Mouse (Mus musculus) CH12.LX (cell line): ENCODE measurements at regions not wholly inside any gene's neighbourhood (a gene's known extent, or its start where the extent isn't known, plus 50 kb on each side); places are given as distances from the start of the nearest gene placed in this dataset.

Source experiments
- DNase-seq: peaks from one replicate; pipeline ENCODE4 v3.0.0-alpha.2; 2013; ENCODE audit errors: extremely low read depth
- H3K27ac ChIP-seq: 2 replicates; pipeline ENCODE4 v1.5.1; 2012; ENCODE audit warnings: low read depth, mild to moderate bottlenecking, control low read depth, moderate library complexity; ENCODE audit not compliant: insufficient read depth
- H3K27me3 ChIP-seq: replicated peaks from 2 replicates; pipeline ENCODE3; 2012; ENCODE audit warnings: inconsistent platforms
- H3K36me3 ChIP-seq, 2 experiments: replicated peaks in 1 of 2; 2 replicates each; pipeline versions ENCODE3 to v1.6.1; 2012; ENCODE audit warnings: inconsistent platforms in 1 of 2, low read length in 1 of 2, mild to moderate bottlenecking in 1 of 2, mixed read lengths in 1 of 2, moderate library complexity in 1 of 2; ENCODE audit not compliant: control insufficient read depth in 1 of 2, insufficient read depth in 1 of 2
- H3K4me1 ChIP-seq, 2 experiments: 2 replicates each; pipeline ENCODE4 v1.6.1; 2012; ENCODE audit warnings: inconsistent platforms in 1 of 2, moderate library complexity in 1 of 2; ENCODE audit not compliant: insufficient read depth in 2 of 2, control insufficient read depth in 1 of 2
- H3K4me2 ChIP-seq: 2 replicates; pipeline ENCODE4 v1.6.1; 2012; ENCODE audit warnings: low read depth, mild to moderate bottlenecking, control low read depth; ENCODE audit not compliant: poor library complexity, insufficient read depth, severe bottlenecking
- H3K4me3 ChIP-seq, 3 experiments: fragments of 150-350 bp in 1 of 3; sonication (generic) in 1 of 3; replicated peaks in 1 of 3; 2 replicates each; pipeline versions ENCODE3 to v1.5.1; 2011 to 2012; ENCODE audit warnings: low read depth in 2 of 3, low read length in 2 of 3, mild to moderate bottlenecking in 2 of 3, moderate library complexity in 2 of 3, control low read depth in 1 of 3, improper control_type of control experiment in 1 of 3, inconsistent platforms in 1 of 3, mixed read lengths in 1 of 3; ENCODE audit not compliant: poor library complexity in 1 of 3
- H3K79me2 ChIP-seq: replicated peaks from 2 replicates; pipeline ENCODE4 v1.6.1; 2012; ENCODE audit warnings: mild to moderate bottlenecking, moderate library complexity; ENCODE audit not compliant: control insufficient read depth, poor library complexity, insufficient read depth, severe bottlenecking; ENCODE audit errors: extremely low read depth
- H3K9ac ChIP-seq: 2 replicates; pipeline ENCODE4 v1.6.1; 2012; ENCODE audit warnings: low read depth, mild to moderate bottlenecking, control low read depth, moderate library complexity; ENCODE audit not compliant: insufficient read depth
- H3K9me3 ChIP-seq: replicated peaks from 2 replicates; pipeline ENCODE3; 2012; ENCODE audit warnings: low read length, inconsistent platforms, mixed read lengths
- CHD2 ChIP-seq: IDR thresholded peaks from 2 replicates; pipeline ENCODE4 v1.6.1; 2011; ENCODE audit warnings: low read length, improper control_type of control experiment
- E2F4 ChIP-seq: IDR thresholded peaks from 2 replicates; pipeline ENCODE4 v1.6.1; 2011; ENCODE audit warnings: low read depth, low read length, improper control_type of control experiment; ENCODE audit not compliant: insufficient replicate concordance
- ETS1 ChIP-seq: conservative IDR thresholded peaks from 2 replicates; pipeline ENCODE4 v1.6.1; 2012; ENCODE audit warnings: low read depth, mild to moderate bottlenecking, inconsistent platforms, low read length, improper control_type of control experiment, moderate library complexity
- IRF4 ChIP-seq: IDR thresholded peaks from 2 replicates; pipeline ENCODE4 v1.6.1; 2014; ENCODE audit warnings: low read depth, mild to moderate bottlenecking, inconsistent platforms, low read length, improper control_type of control experiment
- KAT2A ChIP-seq: IDR thresholded peaks from 2 replicates; pipeline ENCODE4 v1.6.1; 2012; ENCODE audit warnings: low read length, improper control_type of control experiment, inconsistent platforms; ENCODE audit not compliant: insufficient replicate concordance
- MYC ChIP-seq: IDR thresholded peaks from 2 replicates; pipeline ENCODE4 v1.6.1; 2011; ENCODE audit warnings: low read depth, mild to moderate bottlenecking, improper control_type of control experiment, low read length
- NELFE ChIP-seq: IDR thresholded peaks from 2 replicates; pipeline ENCODE4 v1.6.1; 2011; ENCODE audit warnings: low read depth, low read length, improper control_type of control experiment
- NRF1 ChIP-seq: IDR thresholded peaks from 2 replicates; pipeline ENCODE4 v1.6.1; 2014; ENCODE audit warnings: low read depth, mild to moderate bottlenecking, inconsistent platforms, low read length, improper control_type of control experiment, moderate library complexity
- RCOR1 ChIP-seq: conservative IDR thresholded peaks from 2 replicates; pipeline ENCODE4 v1.6.1; 2012; ENCODE audit warnings: low read depth, mild to moderate bottlenecking, inconsistent platforms, low read length, improper control_type of control experiment
- SMC3 ChIP-seq: IDR thresholded peaks from 2 replicates; pipeline ENCODE4 v1.6.1; 2011; ENCODE audit warnings: low read depth, low read length, improper control_type of control experiment
- TBP ChIP-seq: conservative IDR thresholded peaks from 2 replicates; pipeline ENCODE4 v1.6.1; 2011; ENCODE audit warnings: low read depth, low read length, improper control_type of control experiment
- UBTF ChIP-seq: IDR thresholded peaks from 2 replicates; pipeline ENCODE4 v1.6.1; 2012; ENCODE audit warnings: low read depth, mild to moderate bottlenecking, inconsistent platforms, low read length, improper control_type of control experiment, moderate library complexity
- ZC3H11A ChIP-seq: IDR thresholded peaks from 2 replicates; pipeline ENCODE4 v1.6.1; 2012; ENCODE audit warnings: low read depth, mild to moderate bottlenecking, inconsistent platforms, low read length, improper control_type of control experiment
- ZKSCAN1 ChIP-seq: IDR thresholded peaks from 2 replicates; pipeline ENCODE4 v1.6.1; 2012; ENCODE audit warnings: low read depth, inconsistent platforms, low read length, improper control_type of control experiment, borderline replicate concordance
- ZMIZ1 ChIP-seq: IDR thresholded peaks from 2 replicates; pipeline ENCODE4 v1.6.1; 2012; ENCODE audit warnings: low read depth, mild to moderate bottlenecking, inconsistent platforms, low read length, improper control_type of control experiment
- dilution Hi-C: fragments of 300-500 bp; cut with MboI; formaldehyde crosslinking; loops from 2 replicates; pipeline ENCODE4 v1.14.3; 2020; ENCODE audit warnings: low sequenced_read_pairs; ENCODE audit not compliant: extremely low pct_unique_long_range_greater_than_20kb, extremely low pct_ligation_motif_present
- in situ Hi-C: fragments of 300-500 bp; cut with MboI; formaldehyde crosslinking; loops from 3 replicates; pipeline ENCODE4 v1.14.3; 2019; ENCODE audit warnings: low sequenced_read_pairs, low pct_ligation_motif_present, low pct_unique_long_range_greater_than_20kb, mixed read lengths

DNA sequence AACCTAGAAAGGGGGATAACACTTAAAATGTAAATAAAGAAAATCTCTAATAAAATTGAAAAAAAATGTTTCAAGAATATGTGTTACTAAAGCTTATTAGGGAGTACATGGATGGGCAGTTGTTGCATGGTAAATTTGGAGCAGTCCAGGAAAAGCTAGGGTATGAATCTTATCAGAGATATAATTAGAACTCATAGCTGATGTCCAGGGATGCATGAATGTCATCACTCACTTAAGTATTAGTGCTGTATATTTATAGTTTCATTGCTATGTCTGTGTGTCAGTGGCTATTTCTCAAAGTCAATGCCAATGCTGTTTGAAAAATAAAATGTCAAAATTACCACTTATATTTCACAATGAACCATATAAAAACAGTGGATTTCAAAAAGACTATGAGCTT is 165.2 kb downstream of the Slitrk1 start:
- H3K4me1 ChIP-seq, result no peaks in the 10 kb centered on the region
- in situ Hi-C loops (no loop called here), dilution Hi-C loops (no loop called here)
- H3K9me3 ChIP-seq, result peaks cover 2% of the 10 kb centered on the region
- H3K79me2 ChIP-seq, result no peaks in the 10 kb centered on the region
- H3K27me3 ChIP-seq, result no peaks in the 10 kb centered on the region
- no peak overlapping the region for H3K4me2 ChIP-seq
- no peak overlapping the region for H3K9ac ChIP-seq
- no peak overlapping the region for H3K4me3 ChIP-seq
- no peak for DNase-seq
- TF ChIP-seq ZKSCAN1 (no peak), KAT2A (no peak), MYC (no peak), RCOR1 (no peak), NRF1 (no peak), UBTF (no peak), TBP (no peak), E2F4 (no peak), ZC3H11A (no peak)
- H3K36me3 ChIP-seq, result no peaks in the 10 kb centered on the region
- H3K27ac ChIP-seq, result no peak overlapping the region

DNA sequence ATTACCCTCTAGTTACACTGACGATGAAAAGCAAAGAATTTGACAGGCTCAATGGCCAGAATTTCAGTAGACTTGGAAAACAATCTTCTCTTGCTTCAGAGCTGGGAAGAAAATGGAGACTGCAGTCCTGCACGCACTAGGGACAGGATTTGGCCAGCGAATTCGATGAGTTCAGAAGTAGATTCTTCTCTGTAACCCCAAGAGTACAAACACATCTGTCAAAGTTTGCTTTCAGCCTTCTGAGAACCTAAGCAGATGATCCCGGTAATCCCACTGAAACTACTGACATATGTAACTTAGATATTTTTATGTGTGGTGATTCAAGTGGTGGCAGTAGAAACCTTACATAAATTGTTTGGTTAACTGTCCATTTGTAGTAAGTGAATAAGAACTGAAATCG is 202.1 kb downstream of the Slitrk1 start:
- Histone ChIP-seq H3K27ac (no peak overlapping the region), H3K27me3 (no peaks in the 10 kb centered on the region), H3K36me3 (no peaks in the 10 kb centered on the region), H3K9ac (no peak overlapping the region), H3K4me2 (no peak overlapping the region), H3K4me3 (no peak overlapping the region), H3K9me3 (peaks cover 2% of the 10 kb centered on the region), H3K4me1 (no peaks in the 10 kb centered on the region), H3K79me2 (no peaks in the 10 kb centered on the region)
- no peak for DNase-seq
- dilution Hi-C loops, result no loop called here
- no peak for TF ChIP-seq CHD2
- TF ChIP-seq IRF4, result no peak
- TF ChIP-seq ETS1, result no peak
- TF ChIP-seq NELFE, result no peak
- TF ChIP-seq ZMIZ1, result no peak
- TF ChIP-seq UBTF, result no peak
- in situ Hi-C loops, result no loop called here

DNA sequence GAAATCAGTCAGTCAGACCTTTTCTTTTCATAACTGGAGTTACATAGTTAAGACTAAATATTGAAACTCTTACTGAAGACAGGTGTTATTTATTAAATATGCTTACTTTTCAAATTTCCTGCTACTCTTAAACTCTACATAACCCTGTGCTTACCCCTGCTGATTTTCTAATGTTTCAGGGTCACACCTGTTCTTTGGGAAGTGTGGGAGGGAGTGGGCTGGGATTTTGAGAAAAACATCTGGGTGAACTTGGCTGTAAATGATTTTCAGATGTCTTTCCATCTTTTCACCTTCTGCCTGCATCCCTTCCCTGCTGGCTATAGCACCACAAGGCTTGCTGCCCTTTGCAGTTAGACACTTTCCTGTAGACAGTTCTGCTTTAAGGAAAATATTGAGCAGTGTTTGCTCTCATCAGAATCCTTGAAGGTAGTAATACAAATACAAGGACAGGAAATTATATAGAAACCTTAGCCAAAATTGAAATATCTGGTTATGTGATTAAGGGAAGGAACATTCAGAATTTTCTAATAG is 204.8 kb downstream of the Slitrk1 start:
- Histone ChIP-seq H3K36me3 (no peaks in the 10 kb centered on the region), H3K9ac (no peak overlapping the region), H3K27ac (no peak overlapping the region), H3K9me3 (peaks cover 2% of the 10 kb centered on the region), H3K4me2 (no peak overlapping the region), H3K79me2 (no peaks in the 10 kb centered on the region), H3K27me3 (no peaks in the 10 kb centered on the region), H3K4me1 (no peaks in the 10 kb centered on the region), H3K4me3 (no peak overlapping the region)
- dilution Hi-C loops, result no loop called here
- in situ Hi-C loops, result no loop called here
- TF ChIP-seq SMC3, result no peak
- DNase-seq, result no peak
